Mouse (Mus musculus): ENCODE measurements around the gene Acads. TPM values are rescaled to one million over a fixed set of nuclear protein-coding genes. Genes with fewer than 3 reads are reported as not detected.
"Not testable (repeated sequence)": the region's sequence is repeated elsewhere in the genome, so short reads cannot be mapped to it uniquely, and the experiment has no call there.

Acads gene
- total RNA-seq (2022): 100 to 1,000 TPM; 122 to 219 (median 173) TPM

- peak; percentile 83 for DNase-seq
Observed at GRCm38 (mm10) chr5:115118961-115119570, at the start of gene Acads. Acads (minus strand) TSS chr5:115119346.

- no peak for DNase-seq
Observed at GRCm38 (mm10) chr5:115167396-115167795, 48.2 kb upstream of the Acads start.

- DNase-seq: no peak
Observed at GRCm38 (mm10) chr5:115166815-115167194, 47.7 kb upstream of the Acads start.

GRCm38 (mm10) chr5:115165895-115166814 is 47.0 kb upstream of the Acads start:
- DNase-seq: no peak

- no peak for DNase-seq
Observed at GRCm38 (mm10) chr5:115165351-115165750, 46.2 kb upstream of the Acads start.

GRCm38 (mm10) chr5:115164446-115164845 is 45.3 kb upstream of the Acads start:
- DNase-seq: not testable (repeated sequence)

GRCm38 (mm10) chr5:115163563-115163962 is 44.4 kb upstream of the Acads start:
- DNase-seq: no peak

- DNase-seq: not testable (repeated sequence)
Observed at GRCm38 (mm10) chr5:115161940-115162279, 42.8 kb upstream of the Acads start.

- DNase-seq: peak; percentile 55
Observed at GRCm38 (mm10) chr5:115161064-115161939, 42.2 kb upstream of the Acads start.

GRCm38 (mm10) chr5:115160655-115161054 is 41.5 kb upstream of the Acads start:
- DNase-seq: no peak

GRCm38 (mm10) chr5:115159165-115159564 is 40.0 kb upstream of the Acads start:
- no peak for DNase-seq

GRCm38 (mm10) chr5:115158040-115158983 is 39.2 kb upstream of the Acads start, which contains the start of gene Mlec:
Mlec (minus strand) TSS chr5:115158179.
- peak; percentile 99 for DNase-seq

- no peak for DNase-seq
Observed at GRCm38 (mm10) chr5:115156933-115157589, 37.9 kb upstream of the Acads start.

- DNase-seq: no peak
Observed at GRCm38 (mm10) chr5:115156401-115156800, 37.3 kb upstream of the Acads start.

GRCm38 (mm10) chr5:115155831-115156230 is 36.7 kb upstream of the Acads start:
- DNase-seq: no peak

- DNase-seq: no peak
Observed at GRCm38 (mm10) chr5:115155156-115155631, 36.0 kb upstream of the Acads start.

GRCm38 (mm10) chr5:115152132-115152956 is 33.2 kb upstream of the Acads start:
- no peak for DNase-seq

- no peak for DNase-seq
Observed at GRCm38 (mm10) chr5:115151457-115151856, 32.3 kb upstream of the Acads start.

GRCm38 (mm10) chr5:115150991-115151390 is 31.8 kb upstream of the Acads start:
- DNase-seq: no peak
